Mouse (Mus musculus) neural tube, embryonic 14.5 days (tissue): ENCODE data around the gene Wrb. TPM values are rescaled to one million over a fixed set of nuclear protein-coding genes. Genes with fewer than 3 reads are reported as not detected.

ENCODE experiments used
- ATAC-seq: fragments of 200-750 bp; cut with Nextera tagmentation; 2 replicates; pipeline ENCODE4 v1.8.0; 2017; ENCODE audit warnings: low read depth, mild to moderate bottlenecking, moderate TSS enrichment, moderate library complexity
- H3K27ac ChIP-seq: fragments of 300-500 bp; sonication (generic); 2 replicates; pipeline ENCODE4 v1.5.1; 2014; ENCODE audit warnings: low read depth, mild to moderate bottlenecking, control low read depth, low read length, moderate library complexity, mixed read lengths
- H3K27me3 ChIP-seq: fragments of 300-500 bp; sonication (generic); 2 replicates; pipeline ENCODE4 v1.6.1; 2014; ENCODE audit warnings: low read length; ENCODE audit not compliant: control insufficient read depth, insufficient read depth
- H3K36me3 ChIP-seq: fragments of 300-500 bp; sonication (generic); 2 replicates; pipeline ENCODE4 v1.6.1; 2014; ENCODE audit warnings: low read length, mixed read lengths; ENCODE audit not compliant: control insufficient read depth, insufficient read depth
- H3K4me1 ChIP-seq: fragments of 300-500 bp; sonication (generic); 2 replicates; pipeline ENCODE4 v1.6.1; 2014; ENCODE audit warnings: low read length; ENCODE audit not compliant: control insufficient read depth, insufficient read depth
- H3K4me2 ChIP-seq: fragments of 300-500 bp; sonication (generic); 2 replicates; pipeline ENCODE4 v1.6.1; 2014; ENCODE audit warnings: mild to moderate bottlenecking, low read depth, low read length, control low read depth
- H3K4me3 ChIP-seq: fragments of 300-500 bp; sonication (generic); 2 replicates; pipeline ENCODE4 v1.5.1; 2014; ENCODE audit warnings: low read depth, low read length, control low read depth, mixed read lengths
- H3K9ac ChIP-seq: fragments of 300-500 bp; sonication (generic); replicated peaks from 2 replicates; pipeline ENCODE4 v1.6.1; 2014; ENCODE audit warnings: low read depth, mild to moderate bottlenecking, control low read depth, low read length, mixed read lengths
- H3K9me3 ChIP-seq: fragments of 300-500 bp; sonication (generic); 2 replicates; pipeline ENCODE4 v1.6.1; 2016; ENCODE audit warnings: low read length; ENCODE audit not compliant: control insufficient read depth
- WGBS: fragments of 180-500 bp; shearing (Covaris S2); extraction: QIAGEN DNeasy Blood & Tissue Kit; methylation state at CpG from one replicate; pipeline ENCODE4 v1.1.7; 2014; 5-methylcytosine and 5-hydroxymethylcytosine counted together
- polyA plus RNA-seq: library from polyadenylated mRNA; unstranded; fragments of >200 nt; fragmentation: Nextera tagmentation; extraction: Ambion mirVana; gene quantifications from 2 replicates; pipeline ENCODE4 v1.2.1, GENCODE M21; 2014

Gene Wrb
- polyA plus RNA-seq, 1 experiment from 2014 or later: 228 TPM

GRCm38 (mm10) chr16:96199913-96200701, 54.9 kb downstream of the Wrb start, which contains the start of gene Sh3bgr:
Gene Sh3bgr (plus strand): TSS chr16:96200450.
- Histone ChIP-seq H3K4me1 (no peaks in the 10 kb centered on the region), H3K9ac (no peak within 1 kb of the TSS), H3K4me2 (peak within 1 kb of the TSS; percentile 42), H3K36me3 (no peaks in the 10 kb centered on the region), H3K9me3 (no peaks in the 10 kb centered on the region), H3K4me3 (no peak within 1 kb of the TSS), H3K27me3 (no peaks in the 10 kb centered on the region), H3K27ac (no peak within 1 kb of the TSS)
- WGBS: 4% methylated on average over 20 of the region's 20 CpGs
- ATAC-seq: peak; percentile 61; the same call in 1 of the 2 replicates

- H3K4me1 ChIP-seq: no peaks in the 10 kb centered on the region
- WGBS: 30% methylated on average over 9 of the region's 9 CpGs
- no peak overlapping the region for H3K9ac ChIP-seq
- H3K4me3 ChIP-seq: no peak overlapping the region
- no peak overlapping the region for H3K27ac ChIP-seq
- H3K27me3 ChIP-seq: no peaks in the 10 kb centered on the region
- no peaks in the 10 kb centered on the region for H3K36me3 ChIP-seq
- ATAC-seq: no peak
- H3K9me3 ChIP-seq: no peaks in the 10 kb centered on the region
- peak overlapping the region; percentile 42 for H3K4me2 ChIP-seq
Observed at GRCm38 (mm10) chr16:96200702-96201028, 55.5 kb downstream of the Wrb start.

GRCm38 (mm10) chr16:96201485-96202232, 56.5 kb downstream of the Wrb start:
- no peak overlapping the region for H3K9ac ChIP-seq
- no peaks in the 10 kb centered on the region for H3K27me3 ChIP-seq
- no peaks in the 10 kb centered on the region for H3K9me3 ChIP-seq
- H3K4me2 ChIP-seq: no peak overlapping the region
- WGBS: 73% methylated on average over 11 of the region's 11 CpGs
- no peak for ATAC-seq
- no peak overlapping the region for H3K27ac ChIP-seq
- no peaks in the 10 kb centered on the region for H3K4me1 ChIP-seq
- no peaks in the 10 kb centered on the region for H3K36me3 ChIP-seq
- H3K4me3 ChIP-seq: no peak overlapping the region

Other genes with a start within 250 kb of the Wrb start
- 64.4 and 64.6 TPM in 2 replicates for gene Psmg1, start 154.4 kb upstream of the Wrb start, polyA plus RNA-seq
- 310 and 332 TPM in 2 replicates for gene Brwd1, start 62.9 kb upstream of the Wrb start, polyA plus RNA-seq
- gene Hmgn1, start 17.7 kb upstream of the Wrb start, polyA plus RNA-seq: 255 and 354 TPM in 2 replicates
- gene Lca5l, start 46.9 kb downstream of the Wrb start, polyA plus RNA-seq: 2.0 and 2.1 TPM in 2 replicates
- gene Sh3bgr, start 55.0 kb downstream of the Wrb start, polyA plus RNA-seq: 1.4 and 1.8 TPM in 2 replicates
- 5.7 and 7.6 TPM in 2 replicates for gene B3galt5, start 90.4 kb downstream of the Wrb start, polyA plus RNA-seq